Mouse (Mus musculus) A20 (cell line): ENCODE results near the gene Meis3.

Experiments
- DNase-seq: peaks from one replicate; pipeline ENCODE4 v3.0.0-alpha.2; 2011; ENCODE audit warnings: low read depth, low spot score

Meis3 gene

GRCm38 (mm10) chr7:16158735-16159134, 16.2 kb upstream of the Meis3 start:
- DNase-seq: no peak

GRCm38 (mm10) chr7:16160702-16161101, 14.2 kb upstream of the Meis3 start:
- peak; percentile 31 for DNase-seq

GRCm38 (mm10) chr7:16161302-16161701, 13.6 kb upstream of the Meis3 start:
- DNase-seq: no peak

GRCm38 (mm10) chr7:16162036-16162435, 12.9 kb upstream of the Meis3 start:
- DNase-seq: no peak

- DNase-seq: no peak
These were observed 2.7 kb upstream of the Meis3 start for GRCm38 (mm10) chr7:16172141-16172581.

- DNase-seq: no peak
These were observed 2.2 kb upstream of the Meis3 start for GRCm38 (mm10) chr7:16172586-16173140.

GRCm38 (mm10) chr7:16173146-16173545, 1.7 kb upstream of the Meis3 start:
- DNase-seq: no peak

GRCm38 (mm10) chr7:16175542-16175931, 647 bp downstream of the Meis3 start:
- DNase-seq: no peak

- DNase-seq: no peak
These were observed 3.2 kb downstream of the Meis3 start for GRCm38 (mm10) chr7:16178114-16178513.

- peak; percentile 57 for DNase-seq
These were observed 8.8 kb downstream of the Meis3 start for GRCm38 (mm10) chr7:16183663-16184062.

- no peak for DNase-seq
These were observed 12.6 kb downstream of the Meis3 start for GRCm38 (mm10) chr7:16187494-16187893.

GRCm38 (mm10) chr7:16192315-16192714, 17.4 kb downstream of the Meis3 start:
- peak; percentile 66 for DNase-seq

GRCm38 (mm10) chr7:16193702-16194101, 18.8 kb downstream of the Meis3 start:
- DNase-seq: no peak

GRCm38 (mm10) chr7:16196616-16197015, 21.7 kb downstream of the Meis3 start:
- DNase-seq: peak; percentile 68

- peak; percentile 88 for DNase-seq
These were observed 22.3 kb downstream of the Meis3 start for GRCm38 (mm10) chr7:16197166-16197565.

GRCm38 (mm10) chr7:16198540-16198939, 23.6 kb downstream of the Meis3 start:
- no peak for DNase-seq

GRCm38 (mm10) chr7:16201136-16201535, 26.2 kb downstream of the Meis3 start:
- no peak for DNase-seq

GRCm38 (mm10) chr7:16202756-16203504, 28.0 kb downstream of the Meis3 start:
- DNase-seq: no peak

GRCm38 (mm10) chr7:16203505-16203903, 28.6 kb downstream of the Meis3 start:
- no peak for DNase-seq

GRCm38 (mm10) chr7:16204791-16205190, 29.9 kb downstream of the Meis3 start:
- no peak for DNase-seq

GRCm38 (mm10) chr7:16207076-16207475, 32.2 kb downstream of the Meis3 start:
- no peak for DNase-seq

GRCm38 (mm10) chr7:16207496-16207895, 32.6 kb downstream of the Meis3 start:
- peak; percentile 46 for DNase-seq
